Mouse (Mus musculus): ENCODE measurements around the gene Cntrob. TPM values are rescaled to one million over a fixed set of nuclear protein-coding genes. Genes with fewer than 3 reads are reported as not detected.
A peak's percentile ranks its signal among the peaks of the same experiment; 100 is the strongest.

Gene Cntrob
- polyA plus RNA-seq, 1 experiment from 2014 or later, result 16.6 TPM

DNA sequence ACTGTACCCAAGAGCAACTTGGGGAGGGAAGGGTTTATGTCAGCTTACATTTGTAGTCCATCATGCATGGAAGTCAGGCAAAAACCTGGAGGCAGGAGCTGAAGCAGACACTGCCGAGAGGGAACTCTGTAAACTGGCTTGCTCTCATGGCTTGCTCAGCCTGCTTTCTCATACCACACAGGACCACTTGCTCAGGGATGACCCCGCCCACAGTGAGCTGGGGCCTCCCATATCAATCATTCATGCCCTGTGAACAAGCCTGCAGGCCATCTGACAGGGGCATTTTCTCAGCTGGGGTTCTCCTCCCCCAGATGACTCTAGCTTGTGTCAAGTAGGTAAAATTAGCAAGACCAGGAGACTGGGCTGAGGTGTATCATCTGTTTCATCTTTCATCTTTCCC is 59.3 kb downstream of the Cntrob start:
- no peaks in the 10 kb centered on the region for H3K9me3 ChIP-seq (ENCODE audit: low read depth, low read length)
- H3K27me3 ChIP-seq (ENCODE audit: insufficient read depth, low read length), result no peaks in the 10 kb centered on the region
- no peak for TF ChIP-seq CTCF (IDR thresholded peaks at IDR 0.05; ENCODE audit: low read depth)
- H3K4me1 ChIP-seq (ENCODE audit: insufficient read depth), result no peaks in the 10 kb centered on the region
- H3K4me2 ChIP-seq, result no peak overlapping the region
- ATAC-seq (ENCODE audit: insufficient read depth) (no peak), DNase-seq (no peak)
- no peak overlapping the region for H3K9ac ChIP-seq
- no peaks in the 10 kb centered on the region for H3K36me3 ChIP-seq (ENCODE audit: insufficient read depth)
- no peak overlapping the region for H3K4me3 ChIP-seq (ENCODE audit: low read depth, low read length)
- no peak overlapping the region for H3K27ac ChIP-seq (ENCODE audit: low read depth)
- 54% methylated on average over 2 of the region's 2 CpGs for WGBS

DNA sequence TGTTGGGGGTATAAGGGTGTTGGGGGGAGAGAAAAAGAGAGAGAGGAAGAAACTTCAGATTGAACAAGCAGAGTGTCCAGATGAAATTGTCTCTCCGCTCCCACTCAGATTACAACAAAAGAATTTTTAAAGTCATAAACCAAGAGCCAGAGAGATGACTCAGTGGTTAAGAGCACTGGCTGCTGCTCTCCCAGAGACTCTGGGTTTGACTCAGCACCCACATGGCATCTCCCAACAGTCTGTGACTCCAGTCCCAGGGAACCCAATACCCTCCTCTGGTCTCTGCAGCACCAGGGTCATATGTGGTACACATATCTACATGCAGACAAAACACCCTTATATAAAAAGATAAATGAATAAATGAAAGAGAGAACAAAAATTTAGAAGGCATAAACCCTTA is 63.5 kb downstream of the Cntrob start:
- Histone ChIP-seq H3K9ac (no peak overlapping the region), H3K27me3 (ENCODE audit: insufficient read depth, low read length) (no peaks in the 10 kb centered on the region), H3K9me3 (ENCODE audit: low read depth, low read length) (no peaks in the 10 kb centered on the region), H3K4me1 (ENCODE audit: insufficient read depth) (no peaks in the 10 kb centered on the region), H3K4me2 (no peak overlapping the region), H3K36me3 (ENCODE audit: insufficient read depth) (no peaks in the 10 kb centered on the region), H3K27ac (ENCODE audit: low read depth) (no peak overlapping the region), H3K4me3 (ENCODE audit: low read depth, low read length) (no peak overlapping the region)
- TF ChIP-seq CTCF (IDR thresholded peaks at IDR 0.05; ENCODE audit: low read depth), result no peak
- DNase-seq (no peak), ATAC-seq (ENCODE audit: insufficient read depth) (no peak)
- 82% methylated on average over 1 of the region's 1 CpGs for WGBS

DNA sequence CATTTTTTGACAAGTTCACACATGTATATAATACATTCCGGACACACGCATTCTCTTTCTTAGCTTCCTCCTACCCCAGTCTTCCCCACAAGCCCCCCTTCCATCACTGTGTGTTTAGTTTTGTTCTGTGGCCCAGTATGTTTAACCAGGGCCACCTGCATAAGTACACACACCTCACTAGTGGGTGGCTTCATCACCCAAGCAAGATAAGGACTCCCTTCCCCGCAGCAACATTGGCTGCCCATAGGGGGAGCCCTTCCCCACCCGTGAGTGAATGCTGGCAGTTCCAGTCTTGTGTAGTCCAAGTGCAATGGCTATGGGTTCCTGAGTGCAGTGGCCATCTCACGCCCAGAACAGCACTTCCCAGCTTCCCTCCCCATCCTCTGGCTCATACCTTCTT is 65.3 kb downstream of the Cntrob start:
- no peak overlapping the region for H3K4me2 ChIP-seq
- H3K4me1 ChIP-seq (ENCODE audit: insufficient read depth), result no peaks in the 10 kb centered on the region
- TF ChIP-seq CTCF (IDR thresholded peaks at IDR 0.05; ENCODE audit: low read depth), result peak; percentile 83

DNA sequence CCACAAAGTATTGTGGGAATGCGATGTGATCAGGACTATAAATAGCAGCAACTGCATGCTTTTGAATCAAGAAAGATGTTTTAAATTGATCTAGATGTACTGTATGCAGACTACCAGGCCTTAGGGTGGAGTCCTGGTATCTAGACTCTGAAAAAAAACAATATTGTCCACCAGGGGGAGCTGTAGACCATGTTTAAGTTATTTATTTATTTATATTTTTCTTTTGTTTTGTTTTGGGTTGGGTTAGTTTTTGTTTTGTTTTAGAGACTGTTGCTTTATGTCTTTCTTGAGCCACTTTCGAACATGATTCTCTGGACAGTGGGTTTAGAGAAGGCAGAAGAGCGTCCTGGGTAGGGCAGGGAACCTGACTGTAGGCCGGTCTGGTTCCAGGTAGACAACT is 65.8 kb downstream of the Cntrob start:
- Histone ChIP-seq H3K9ac (no peak overlapping the region), H3K4me1 (ENCODE audit: insufficient read depth) (no peaks in the 10 kb centered on the region), H3K4me3 (ENCODE audit: low read depth, low read length) (no peak overlapping the region), H3K27ac (ENCODE audit: low read depth) (no peak overlapping the region), H3K4me2 (no peak overlapping the region), H3K36me3 (ENCODE audit: insufficient read depth) (no peaks in the 10 kb centered on the region), H3K9me3 (ENCODE audit: low read depth, low read length) (no peaks in the 10 kb centered on the region), H3K27me3 (ENCODE audit: insufficient read depth, low read length) (no peaks in the 10 kb centered on the region)
- ATAC-seq (ENCODE audit: insufficient read depth) (peak; percentile 31; the same call in 1 of the 2 replicates), DNase-seq (peak; percentile 87)
- 46% methylated on average over 4 of the region's 4 CpGs for WGBS
- peak; percentile 63 for TF ChIP-seq CTCF (IDR thresholded peaks at IDR 0.05; ENCODE audit: low read depth)

More for the DNA sequence above, 65.3 kb downstream of the Cntrob start:
- no peak overlapping the region for H3K4me3 ChIP-seq (ENCODE audit: low read depth, low read length)
- WGBS, result 46% methylated on average over 5 of the region's 5 CpGs
- H3K27me3 ChIP-seq (ENCODE audit: insufficient read depth, low read length), result no peaks in the 10 kb centered on the region
- no peak overlapping the region for H3K27ac ChIP-seq (ENCODE audit: low read depth)
- ATAC-seq (ENCODE audit: insufficient read depth), result peak; percentile 41; the same call in 1 of the 2 replicates
- H3K9ac ChIP-seq, result no peak overlapping the region
- no peaks in the 10 kb centered on the region for H3K36me3 ChIP-seq (ENCODE audit: insufficient read depth)
- DNase-seq, result peak; percentile 72
- H3K9me3 ChIP-seq (ENCODE audit: low read depth, low read length), result no peaks in the 10 kb centered on the region

DNA sequence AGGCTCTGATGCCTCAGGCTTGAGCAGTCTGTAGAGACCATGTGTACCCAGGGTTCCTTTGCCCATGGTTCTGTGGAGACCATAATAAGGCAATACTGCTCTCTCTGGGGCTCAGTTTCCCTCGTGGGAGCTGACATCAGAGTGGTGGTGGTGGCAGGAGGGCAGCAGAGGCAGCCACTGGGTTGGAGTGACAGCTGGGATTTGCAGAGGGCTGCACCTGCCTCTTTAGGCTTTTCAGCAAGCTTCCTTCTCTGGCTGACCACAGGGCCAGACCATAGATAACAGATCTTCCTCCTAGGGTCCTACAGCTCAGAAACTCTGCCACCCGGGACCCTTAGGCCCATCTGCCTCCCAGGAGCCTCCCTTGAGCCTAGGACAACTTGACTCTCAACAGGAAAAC is 66.5 kb downstream of the Cntrob start:
- H3K9me3 ChIP-seq (ENCODE audit: low read depth, low read length), result no peaks in the 10 kb centered on the region
- no peaks in the 10 kb centered on the region for H3K27me3 ChIP-seq (ENCODE audit: insufficient read depth, low read length)
- H3K4me1 ChIP-seq (ENCODE audit: insufficient read depth), result no peaks in the 10 kb centered on the region
- 58% methylated on average over 2 of the region's 2 CpGs for WGBS
- TF ChIP-seq CTCF (IDR thresholded peaks at IDR 0.05; ENCODE audit: low read depth), result no peak
- H3K4me2 ChIP-seq, result no peak overlapping the region
- no peak for ATAC-seq (ENCODE audit: insufficient read depth)
- no peaks in the 10 kb centered on the region for H3K36me3 ChIP-seq (ENCODE audit: insufficient read depth)
- no peak overlapping the region for H3K27ac ChIP-seq (ENCODE audit: low read depth)
- H3K9ac ChIP-seq, result no peak overlapping the region
- no peak overlapping the region for H3K4me3 ChIP-seq (ENCODE audit: low read depth, low read length)
- DNase-seq, result no peak

DNA sequence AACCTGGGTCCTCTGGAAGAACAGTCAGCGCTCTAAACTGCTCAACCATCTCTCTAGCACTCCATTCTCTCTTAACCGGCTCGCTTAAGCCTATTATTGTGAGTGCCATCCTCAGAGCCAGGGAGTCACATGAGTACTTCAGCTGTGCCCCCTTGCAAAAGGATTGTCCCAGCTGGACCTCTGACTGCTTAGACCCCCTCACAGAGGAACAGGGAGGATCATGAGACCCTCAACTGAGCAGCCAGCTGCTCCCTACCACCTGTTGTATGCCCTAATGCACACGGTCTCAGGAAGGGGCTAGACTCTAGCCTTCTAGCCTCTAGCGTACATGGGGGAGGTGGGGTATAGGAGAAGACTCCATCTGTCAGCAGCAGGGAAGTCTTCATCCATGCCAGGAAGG is 68.8 kb downstream of the Cntrob start:
- Histone ChIP-seq H3K9me3 (ENCODE audit: low read depth, low read length) (no peaks in the 10 kb centered on the region), H3K4me3 (ENCODE audit: low read depth, low read length) (no peak overlapping the region), H3K4me2 (no peak overlapping the region), H3K27ac (ENCODE audit: low read depth) (no peak overlapping the region), H3K4me1 (ENCODE audit: insufficient read depth) (no peaks in the 10 kb centered on the region), H3K9ac (no peak overlapping the region), H3K27me3 (ENCODE audit: insufficient read depth, low read length) (no peaks in the 10 kb centered on the region), H3K36me3 (ENCODE audit: insufficient read depth) (no peaks in the 10 kb centered on the region)
- ATAC-seq (ENCODE audit: insufficient read depth) (no peak), DNase-seq (no peak)
- WGBS, result 82% methylated on average over 5 of the region's 5 CpGs
- no peak for TF ChIP-seq CTCF (IDR thresholded peaks at IDR 0.05; ENCODE audit: low read depth)

DNA sequence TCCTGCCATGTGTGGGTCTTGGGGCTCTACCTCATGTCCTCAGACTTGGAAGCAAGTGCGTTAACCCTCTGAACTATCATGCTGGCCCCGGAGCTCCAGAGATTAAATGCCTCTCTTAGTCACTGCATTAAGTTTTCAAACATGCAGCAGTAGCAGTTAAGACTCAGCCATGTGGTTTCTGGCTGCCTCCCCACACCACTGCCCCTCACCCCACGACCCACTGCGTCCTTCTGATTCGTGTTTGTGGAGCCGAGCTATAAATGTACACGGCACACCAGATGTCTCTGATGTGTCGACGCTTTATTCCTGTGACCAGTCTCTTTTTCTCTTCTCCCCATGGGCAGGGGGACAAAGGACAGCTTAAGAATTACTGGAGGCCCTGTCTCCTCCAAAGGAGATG is 70.4 kb downstream of the Cntrob start:
- Histone ChIP-seq H3K4me2 (peak overlapping the region; percentile 36), H3K9ac (no peak overlapping the region), H3K27me3 (ENCODE audit: insufficient read depth, low read length) (no peaks in the 10 kb centered on the region), H3K9me3 (ENCODE audit: low read depth, low read length) (no peaks in the 10 kb centered on the region), H3K4me1 (ENCODE audit: insufficient read depth) (no peaks in the 10 kb centered on the region), H3K36me3 (ENCODE audit: insufficient read depth) (no peaks in the 10 kb centered on the region), H3K4me3 (ENCODE audit: low read depth, low read length) (no peak overlapping the region), H3K27ac (ENCODE audit: low read depth) (no peak overlapping the region)
- no peak for ATAC-seq (ENCODE audit: insufficient read depth)
- TF ChIP-seq CTCF (IDR thresholded peaks at IDR 0.05; ENCODE audit: low read depth), result no peak
- peak; percentile 60 for DNase-seq
- WGBS, result 24% methylated on average over 9 of the region's 9 CpGs

DNA sequence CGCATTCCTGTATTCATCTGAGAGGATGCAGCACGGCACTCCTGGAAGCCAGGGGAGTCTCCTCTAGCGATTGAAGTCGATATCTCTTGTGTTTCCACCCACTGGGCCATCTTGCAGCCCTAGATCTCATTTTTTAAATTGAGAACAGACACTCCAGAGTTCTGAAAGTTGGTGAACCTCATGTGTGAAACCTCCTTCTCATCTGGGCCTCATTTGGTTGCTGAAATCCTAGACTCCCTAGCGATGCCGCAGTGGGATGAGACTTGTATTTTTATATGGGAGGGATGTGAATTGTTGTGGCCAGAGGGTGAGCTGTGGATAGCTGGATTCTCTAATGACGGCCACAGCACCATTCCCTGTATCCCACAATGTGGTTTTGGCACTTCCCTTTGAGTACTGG is 71.6 kb downstream of the Cntrob start:
- Histone ChIP-seq H3K4me2 (no peak overlapping the region), H3K9me3 (ENCODE audit: low read depth, low read length) (no peaks in the 10 kb centered on the region), H3K4me3 (ENCODE audit: low read depth, low read length) (no peak overlapping the region), H3K27ac (ENCODE audit: low read depth) (no peak overlapping the region), H3K9ac (no peak overlapping the region), H3K4me1 (ENCODE audit: insufficient read depth) (no peaks in the 10 kb centered on the region), H3K36me3 (ENCODE audit: insufficient read depth) (no peaks in the 10 kb centered on the region), H3K27me3 (ENCODE audit: insufficient read depth, low read length) (no peaks in the 10 kb centered on the region)
- no peak for TF ChIP-seq CTCF (IDR thresholded peaks at IDR 0.05; ENCODE audit: low read depth)
- WGBS, result 76% methylated on average over 7 of the region's 7 CpGs
- ATAC-seq (ENCODE audit: insufficient read depth), result no peak
- DNase-seq, result no peak

Measured in lung, embryonic 14.5 days (tissue).